Mouse (Mus musculus) ovary, adult 2 months (tissue): ENCODE data around the gene Olfr137. TPM values are rescaled to one million over a fixed set of nuclear protein-coding genes. Genes with fewer than 3 reads are reported as not detected.

Source experiments
- polyA plus RNA-seq: library from polyadenylated mRNA; depleted of rRNA; stranded (reverse); fragments of >200 nt; gene quantifications from 2 replicates; pipeline ENCODE4 v1.2.3, GENCODE M21; 2012; rRNA removed

Gene Olfr137
- not detected in 2 replicates for polyA plus RNA-seq

DNA sequence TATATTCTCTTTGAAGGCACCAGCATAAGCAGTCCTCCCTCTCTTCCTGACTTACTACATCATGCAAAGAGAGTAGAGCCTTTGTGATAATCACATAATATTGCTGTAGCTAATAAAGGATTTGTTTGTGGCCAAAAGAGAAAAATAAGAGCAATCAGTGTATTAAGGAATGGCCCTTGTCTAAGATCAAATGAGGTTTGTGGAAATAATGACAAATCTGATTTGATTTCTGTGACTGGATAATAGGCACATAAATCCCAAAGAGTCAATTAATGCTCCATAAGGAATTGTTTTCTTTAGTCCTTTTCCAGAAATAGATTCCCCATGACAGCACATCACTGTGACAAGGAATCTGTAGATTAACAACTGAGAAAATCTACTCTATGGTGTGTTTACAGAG is at the start of gene Olfr137:
Gene Olfr137, minus strand, starts transcription at position 101 of the 400 bp plus-strand sequence.

GRCm38 (mm10) chr17:38329531-38329930 is 22.2 kb upstream of the Olfr137 start, which contains the start of gene Olfr136:
TSS of gene Olfr136 (plus strand) at chr17:38329831.

GRCm38 (mm10) chr17:38260735-38261134 is 46.6 kb downstream of the Olfr137 start, which contains the start of gene Olfr138:
TSS of gene Olfr138 (plus strand) at chr17:38261035.

Other genes starting within 250 kb of the Olfr137 start
- not detected in 2 replicates for gene Olfr129, start 247.5 kb downstream of the Olfr137 start, polyA plus RNA-seq
- not detected in 2 replicates for gene Olfr130, start 243.6 kb downstream of the Olfr137 start, polyA plus RNA-seq
- gene Olfr131, start 218.9 kb downstream of the Olfr137 start, polyA plus RNA-seq: not detected in 2 replicates
- not detected in 2 replicates for gene Olfr132, start 173.0 kb downstream of the Olfr137 start, polyA plus RNA-seq
- not detected in 2 replicates for gene Olfr133, start 162.3 kb downstream of the Olfr137 start, polyA plus RNA-seq
- not detected in 2 replicates for gene Olfr134, start 136.2 kb downstream of the Olfr137 start, polyA plus RNA-seq
- not detected in 2 replicates for gene Olfr135, start 103.2 kb downstream of the Olfr137 start, polyA plus RNA-seq
- gene Olfr138, start 46.5 kb downstream of the Olfr137 start, polyA plus RNA-seq: not detected in 2 replicates
- not detected in 2 replicates for gene Olfr136, start 22.3 kb upstream of the Olfr137 start, polyA plus RNA-seq
- not detected in 2 replicates for gene Esp36, start 112.6 kb upstream of the Olfr137 start, polyA plus RNA-seq
- gene Esp34, start 246.6 kb upstream of the Olfr137 start, polyA plus RNA-seq: not detected in 2 replicates